Mouse (Mus musculus) CH12.LX (cell line): ENCODE measurements around the gene Fxyd5. TPM values are rescaled to one million over a fixed set of nuclear protein-coding genes. Genes with fewer than 3 reads are reported as not detected.

Source experiments
- DNase-seq: peaks from one replicate; pipeline ENCODE4 v3.0.0-alpha.2; 2013; ENCODE audit errors: extremely low read depth
- H3K27ac ChIP-seq: 2 replicates; pipeline ENCODE4 v1.5.1; 2012; ENCODE audit warnings: low read depth, mild to moderate bottlenecking, control low read depth, moderate library complexity; ENCODE audit not compliant: insufficient read depth
- H3K27me3 ChIP-seq: replicated peaks from 2 replicates; pipeline ENCODE3; 2012; ENCODE audit warnings: inconsistent platforms
- H3K36me3 ChIP-seq, 2 experiments: replicated peaks in 1 of 2; 2 replicates each; pipeline versions ENCODE3 to v1.6.1; 2012; ENCODE audit warnings: inconsistent platforms in 1 of 2, low read length in 1 of 2, mild to moderate bottlenecking in 1 of 2, mixed read lengths in 1 of 2, moderate library complexity in 1 of 2; ENCODE audit not compliant: control insufficient read depth in 1 of 2, insufficient read depth in 1 of 2
- H3K4me1 ChIP-seq, 2 experiments: 2 replicates each; pipeline ENCODE4 v1.6.1; 2012; ENCODE audit warnings: inconsistent platforms in 1 of 2, moderate library complexity in 1 of 2; ENCODE audit not compliant: insufficient read depth in 2 of 2, control insufficient read depth in 1 of 2
- H3K4me2 ChIP-seq: 2 replicates; pipeline ENCODE4 v1.6.1; 2012; ENCODE audit warnings: low read depth, mild to moderate bottlenecking, control low read depth; ENCODE audit not compliant: poor library complexity, insufficient read depth, severe bottlenecking
- H3K4me3 ChIP-seq, 3 experiments: fragments of 150-350 bp in 1 of 3; sonication (generic) in 1 of 3; replicated peaks in 1 of 3; 2 replicates each; pipeline versions ENCODE3 to v1.5.1; 2011 to 2012; ENCODE audit warnings: low read depth in 2 of 3, low read length in 2 of 3, mild to moderate bottlenecking in 2 of 3, moderate library complexity in 2 of 3, control low read depth in 1 of 3, improper control_type of control experiment in 1 of 3, inconsistent platforms in 1 of 3, mixed read lengths in 1 of 3; ENCODE audit not compliant: poor library complexity in 1 of 3
- H3K79me2 ChIP-seq: replicated peaks from 2 replicates; pipeline ENCODE4 v1.6.1; 2012; ENCODE audit warnings: mild to moderate bottlenecking, moderate library complexity; ENCODE audit not compliant: control insufficient read depth, poor library complexity, insufficient read depth, severe bottlenecking; ENCODE audit errors: extremely low read depth
- H3K9ac ChIP-seq: 2 replicates; pipeline ENCODE4 v1.6.1; 2012; ENCODE audit warnings: low read depth, mild to moderate bottlenecking, control low read depth, moderate library complexity; ENCODE audit not compliant: insufficient read depth
- H3K9me3 ChIP-seq: replicated peaks from 2 replicates; pipeline ENCODE3; 2012; ENCODE audit warnings: low read length, inconsistent platforms, mixed read lengths
- BHLHE40 ChIP-seq: IDR thresholded peaks from 2 replicates; pipeline ENCODE4 v1.6.1; 2011; ENCODE audit warnings: mild to moderate bottlenecking, low read depth, low read length, improper control_type of control experiment
- CHD2 ChIP-seq: IDR thresholded peaks from 2 replicates; pipeline ENCODE4 v1.6.1; 2011; ENCODE audit warnings: low read length, improper control_type of control experiment
- CTCF ChIP-seq, 2 experiments: IDR thresholded peaks in 1 of 2; conservative IDR thresholded peaks in 1 of 2; 2 replicates each; pipeline ENCODE4 v1.5.1; 2011 to 2012; ENCODE audit warnings: low read depth in 2 of 2, low read length in 2 of 2, improper control_type of control experiment in 1 of 2, inconsistent platforms in 1 of 2, mild to moderate bottlenecking in 1 of 2, moderate library complexity in 1 of 2
- E2F4 ChIP-seq: IDR thresholded peaks from 2 replicates; pipeline ENCODE4 v1.6.1; 2011; ENCODE audit warnings: low read depth, low read length, improper control_type of control experiment; ENCODE audit not compliant: insufficient replicate concordance
- GABPA ChIP-seq: IDR thresholded peaks from 2 replicates; pipeline ENCODE4 v1.6.1; 2012; ENCODE audit warnings: low read depth, low read length, improper control_type of control experiment, inconsistent platforms; ENCODE audit not compliant: insufficient replicate concordance
- HCFC1 ChIP-seq: IDR thresholded peaks from 2 replicates; pipeline ENCODE4 v1.6.1; 2012; ENCODE audit warnings: low read depth, mild to moderate bottlenecking, inconsistent platforms, low read length, improper control_type of control experiment
- IRF4 ChIP-seq: IDR thresholded peaks from 2 replicates; pipeline ENCODE4 v1.6.1; 2014; ENCODE audit warnings: low read depth, mild to moderate bottlenecking, inconsistent platforms, low read length, improper control_type of control experiment
- JUN ChIP-seq: IDR thresholded peaks from 2 replicates; pipeline ENCODE4 v1.6.1; 2011; ENCODE audit warnings: low read depth, mild to moderate bottlenecking, low read length, improper control_type of control experiment, moderate library complexity; ENCODE audit not compliant: insufficient read depth
- MYC ChIP-seq: IDR thresholded peaks from 2 replicates; pipeline ENCODE4 v1.6.1; 2011; ENCODE audit warnings: low read depth, mild to moderate bottlenecking, improper control_type of control experiment, low read length
- NELFE ChIP-seq: IDR thresholded peaks from 2 replicates; pipeline ENCODE4 v1.6.1; 2011; ENCODE audit warnings: low read depth, low read length, improper control_type of control experiment
- PAX5 ChIP-seq: IDR thresholded peaks from 2 replicates; pipeline ENCODE4 v1.6.1; 2012; ENCODE audit warnings: low read length, inconsistent platforms, mixed read lengths
- RAD21 ChIP-seq: IDR thresholded peaks from 2 replicates; pipeline ENCODE4 v1.6.1; 2011; ENCODE audit warnings: low read depth, mild to moderate bottlenecking, low read length, improper control_type of control experiment, moderate library complexity
- SIN3A ChIP-seq: IDR thresholded peaks from 2 replicates; pipeline ENCODE4 v1.6.1; 2012; ENCODE audit warnings: low read length, improper control_type of control experiment, inconsistent platforms
- SMC3 ChIP-seq: IDR thresholded peaks from 2 replicates; pipeline ENCODE4 v1.6.1; 2011; ENCODE audit warnings: low read depth, low read length, improper control_type of control experiment
- TBP ChIP-seq: conservative IDR thresholded peaks from 2 replicates; pipeline ENCODE4 v1.6.1; 2011; ENCODE audit warnings: low read depth, low read length, improper control_type of control experiment
- UBTF ChIP-seq: IDR thresholded peaks from 2 replicates; pipeline ENCODE4 v1.6.1; 2012; ENCODE audit warnings: low read depth, mild to moderate bottlenecking, inconsistent platforms, low read length, improper control_type of control experiment, moderate library complexity
- ZC3H11A ChIP-seq: IDR thresholded peaks from 2 replicates; pipeline ENCODE4 v1.6.1; 2012; ENCODE audit warnings: low read depth, mild to moderate bottlenecking, inconsistent platforms, low read length, improper control_type of control experiment
- ZKSCAN1 ChIP-seq: IDR thresholded peaks from 2 replicates; pipeline ENCODE4 v1.6.1; 2012; ENCODE audit warnings: low read depth, inconsistent platforms, low read length, improper control_type of control experiment, borderline replicate concordance
- ZMIZ1 ChIP-seq: IDR thresholded peaks from 2 replicates; pipeline ENCODE4 v1.6.1; 2012; ENCODE audit warnings: low read depth, mild to moderate bottlenecking, inconsistent platforms, low read length, improper control_type of control experiment
- ZNF384 ChIP-seq: IDR thresholded peaks from 2 replicates; pipeline ENCODE4 v1.6.1; 2012; ENCODE audit warnings: low read depth, low read length, improper control_type of control experiment, inconsistent platforms
- dilution Hi-C: fragments of 300-500 bp; cut with MboI; formaldehyde crosslinking; loops from 2 replicates; pipeline ENCODE4 v1.14.3; 2020; ENCODE audit warnings: low sequenced_read_pairs; ENCODE audit not compliant: extremely low pct_unique_long_range_greater_than_20kb, extremely low pct_ligation_motif_present
- in situ Hi-C: fragments of 300-500 bp; cut with MboI; formaldehyde crosslinking; loops from 3 replicates; pipeline ENCODE4 v1.14.3; 2019; ENCODE audit warnings: low sequenced_read_pairs, low pct_ligation_motif_present, low pct_unique_long_range_greater_than_20kb, mixed read lengths
- polyA plus RNA-seq: library from polyadenylated mRNA; unstranded; fragments of >175 nt; gene quantifications from 2 replicates; pipeline ENCODE4 v1.2.1, GENCODE M21; 2012; ENCODE audit warnings: low read depth; ENCODE audit not compliant: insufficient read length
- total RNA-seq, 2 experiments: library from RNA; depleted of rRNA; stranded (reverse); fragments of 300-350 nt in 1 of 2; fragments of >200 nt in 1 of 2; gene quantifications; 2 replicates each; pipeline ENCODE4 v1.2.3; 2012 to 2014

The Fxyd5 gene
- total and polyA plus RNA-seq, 3 experiments = 43.8 to 124 (median 71.6) TPM

GRCm38 (mm10) chr7:31060621-31061010 lies 18.3 kb upstream of the Fxyd5 start:
- dilution Hi-C loops = no loop called here
- H3K36me3 ChIP-seq = no peaks in the 10 kb centered on the region
- no peak overlapping the region for H3K27ac ChIP-seq
- H3K9me3 ChIP-seq = no peaks in the 10 kb centered on the region
- peaks cover 41% of the 10 kb centered on the region for H3K27me3 ChIP-seq
- no peak for TF ChIP-seq ZNF384
- H3K4me2 ChIP-seq = no peak overlapping the region
- no peak overlapping the region for H3K9ac ChIP-seq
- in situ Hi-C loops = loop anchor here (5.0 kb wide), 1 partner anchor 37 kb away; no protein-coding TSS in a partner anchor
- peaks cover 3 to 13% of the 10 kb centered on the region in 2 experiments for H3K4me1 ChIP-seq
- H3K79me2 ChIP-seq = no peaks in the 10 kb centered on the region
- no peak for DNase-seq
- H3K4me3 ChIP-seq = no peak overlapping the region

- dilution Hi-C loops = no loop called here
- in situ Hi-C loops = loop anchor here (5.0 kb wide), 1 partner anchor 37 kb away; no protein-coding TSS in a partner anchor
Measured at GRCm38 (mm10) chr7:31059919-31060620, 17.8 kb upstream of the Fxyd5 start.

GRCm38 (mm10) chr7:31059108-31059507 lies 16.8 kb upstream of the Fxyd5 start, which contains the start of gene Lgi4:
Gene Lgi4, plus strand, starts transcription at chr7:31059342.
- H3K27ac ChIP-seq = no peak within 1 kb of the TSS
- no peak within 1 kb of the TSS for H3K4me2 ChIP-seq
- no peak within 1 kb of the TSS for H3K4me3 ChIP-seq
- dilution Hi-C loops (no loop called here), in situ Hi-C loops (no loop called here)
- no peaks in the 10 kb centered on the region for H3K9me3 ChIP-seq
- H3K27me3 ChIP-seq = peaks cover 39% of the 10 kb centered on the region
- DNase-seq = peak; percentile 52
- H3K36me3 ChIP-seq = no peaks in the 10 kb centered on the region
- H3K9ac ChIP-seq = no peak within 1 kb of the TSS
- H3K4me1 ChIP-seq = peaks cover 0 to 5% of the 10 kb centered on the region in 2 experiments; a peak in 2 of 4 replicates
- TF ChIP-seq SMC3 = peak; percentile 93
- no peak for TF ChIP-seq BHLHE40
- peak; percentile 72 for TF ChIP-seq RAD21
- peak; percentile 89 to 90 for TF ChIP-seq CTCF (conservative IDR thresholded peaks at IDR 0.05 in 1 of 2, IDR thresholded peaks at IDR 0.05 in 1 of 2; ENCODE audit: low read depth in 2 of 2, low read length in 2 of 2)
- TF ChIP-seq ZC3H11A = peak; percentile 47
- no peak for TF ChIP-seq E2F4
- H3K79me2 ChIP-seq = no peaks in the 10 kb centered on the region

More at GRCm38 (mm10) chr7:31059919-31060620, 17.8 kb upstream of the Fxyd5 start:
- no peak for TF ChIP-seq JUN
- no peak for TF ChIP-seq E2F4
- no peak for TF ChIP-seq ZNF384
- no peak for TF ChIP-seq IRF4
- TF ChIP-seq UBTF = no peak
- no peak for TF ChIP-seq TBP
- TF ChIP-seq NELFE = no peak
- TF ChIP-seq SMC3 = no peak
- TF ChIP-seq SIN3A = no peak
- TF ChIP-seq CHD2 = no peak
- no peak for TF ChIP-seq MYC
- no peak for TF ChIP-seq PAX5
- TF ChIP-seq GABPA = no peak
- TF ChIP-seq CTCF (conservative IDR thresholded peaks at IDR 0.05 in 1 of 2, IDR thresholded peaks at IDR 0.05 in 1 of 2; ENCODE audit: low read depth in 2 of 2, low read length in 2 of 2) = no peak
- TF ChIP-seq RAD21 = no peak
- TF ChIP-seq ZKSCAN1 = no peak
- no peak for TF ChIP-seq HCFC1
- no peak for TF ChIP-seq ZMIZ1
- no peak for TF ChIP-seq BHLHE40
- TF ChIP-seq, all 38 proteins: peak for 0
- H3K36me3 ChIP-seq = no peaks in the 10 kb centered on the region
- no peak overlapping the region for H3K4me3 ChIP-seq
- peaks cover 0 to 7% of the 10 kb centered on the region in 2 experiments; a peak in 2 of 4 replicates for H3K4me1 ChIP-seq
- no peak overlapping the region for H3K9ac ChIP-seq
- H3K27me3 ChIP-seq = peaks cover 39% of the 10 kb centered on the region
- no peak overlapping the region for H3K4me2 ChIP-seq
- H3K27ac ChIP-seq = no peak overlapping the region
- no peaks in the 10 kb centered on the region for H3K9me3 ChIP-seq
- DNase-seq = no peak
- no peaks in the 10 kb centered on the region for H3K79me2 ChIP-seq
